Mouse (Mus musculus): ENCODE measurements at regions not wholly inside any gene's neighbourhood (a gene's known extent, or its start where the extent isn't known, plus 50 kb on each side); places are given as distances from the start of the nearest gene placed in this dataset.

GRCm38 (mm10) chr4:54282934-54283333 is 457.1 kb downstream of the Tmem38b start:
- Histone ChIP-seq H3K4me3 (ENCODE audit: low read depth, low read length) (no peak overlapping the region), H3K27me3 (replicated peaks; ENCODE audit: control insufficient read depth, insufficient read depth, low read length) (no peaks in the 10 kb centered on the region), H3K36me3 (ENCODE audit: control insufficient read depth, insufficient read depth, low read length) (no peaks in the 10 kb centered on the region), H3K9ac (ENCODE audit: low read length) (no peak overlapping the region), H3K27ac (ENCODE audit: low read depth) (no peak overlapping the region), H3K9me3 (ENCODE audit: control insufficient read depth, low read length) (no peaks in the 10 kb centered on the region), H3K4me2 (ENCODE audit: low read length) (no peak overlapping the region), H3K4me1 (replicated peaks; ENCODE audit: control insufficient read depth, insufficient read depth, low read length) (no peaks in the 10 kb centered on the region)
- DNase-seq (ENCODE audit: low spot score) (no peak), ATAC-seq (replicated peaks; ENCODE audit: low FRiP score, low TSS enrichment, low read depth) (no peak)
- 93% methylated on average over 13 of the region's 13 CpGs for WGBS

GRCm38 (mm10) chr4:54313804-54314203 is 488.0 kb downstream of the Tmem38b start:
- ATAC-seq (replicated peaks; ENCODE audit: low FRiP score, low TSS enrichment, low read depth) (no peak), DNase-seq (ENCODE audit: low spot score) (no peak)
- Histone ChIP-seq H3K27me3 (replicated peaks; ENCODE audit: control insufficient read depth, insufficient read depth, low read length) (no peaks in the 10 kb centered on the region), H3K27ac (ENCODE audit: low read depth) (no peak overlapping the region), H3K9me3 (ENCODE audit: control insufficient read depth, low read length) (no peaks in the 10 kb centered on the region), H3K9ac (ENCODE audit: low read length) (no peak overlapping the region), H3K4me3 (ENCODE audit: low read depth, low read length) (no peak overlapping the region), H3K4me2 (ENCODE audit: low read length) (no peak overlapping the region), H3K4me1 (replicated peaks; ENCODE audit: control insufficient read depth, insufficient read depth, low read length) (no peaks in the 10 kb centered on the region), H3K36me3 (ENCODE audit: control insufficient read depth, insufficient read depth, low read length) (no peaks in the 10 kb centered on the region)
- 82% methylated on average over 1 of the region's 1 CpGs for WGBS

DNA sequence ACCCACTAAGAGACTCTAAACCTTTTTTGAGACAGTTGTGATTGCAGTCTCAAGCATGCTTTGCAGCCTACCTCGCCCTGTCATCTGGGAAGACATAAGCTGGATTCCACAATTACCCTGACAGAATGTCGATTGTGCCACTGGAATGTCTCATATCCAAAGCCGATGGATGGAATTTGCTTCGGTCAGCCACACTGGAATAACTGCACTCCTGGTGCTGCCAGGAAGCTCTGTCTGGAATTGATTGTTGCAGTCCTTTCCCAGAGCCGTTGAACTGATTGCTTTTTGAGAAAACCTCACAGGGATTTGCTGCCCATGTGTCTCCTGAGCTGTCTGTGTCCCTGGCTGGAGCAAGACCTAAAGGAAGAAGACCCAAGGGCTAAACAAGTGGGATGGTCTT is 499.0 kb downstream of the Tmem38b start:
- 46% methylated on average over 5 of the region's 5 CpGs for WGBS
- no peak overlapping the region for H3K4me3 ChIP-seq (ENCODE audit: low read depth, low read length)
- no peaks in the 10 kb centered on the region for H3K9me3 ChIP-seq (ENCODE audit: control insufficient read depth, low read length)
- DNase-seq (ENCODE audit: low spot score) (no peak), ATAC-seq (replicated peaks; ENCODE audit: low FRiP score, low TSS enrichment, low read depth) (no peak)
- H3K27ac ChIP-seq (ENCODE audit: low read depth): no peak overlapping the region
- H3K27me3 ChIP-seq (replicated peaks; ENCODE audit: control insufficient read depth, insufficient read depth, low read length): no peaks in the 10 kb centered on the region
- no peak overlapping the region for H3K9ac ChIP-seq (ENCODE audit: low read length)
- H3K4me1 ChIP-seq (replicated peaks; ENCODE audit: control insufficient read depth, insufficient read depth, low read length): no peaks in the 10 kb centered on the region
- H3K4me2 ChIP-seq (ENCODE audit: low read length): no peak overlapping the region
- H3K36me3 ChIP-seq (ENCODE audit: control insufficient read depth, insufficient read depth, low read length): no peaks in the 10 kb centered on the region

- no peak for ATAC-seq (replicated peaks; ENCODE audit: low FRiP score, low TSS enrichment, low read depth)
- WGBS: 86% methylated on average over 5 of the region's 5 CpGs
- Histone ChIP-seq H3K4me1 (replicated peaks; ENCODE audit: control insufficient read depth, insufficient read depth, low read length) (peaks cover 4% of the 10 kb centered on the region; the same call in 1 of the 2 replicates), H3K36me3 (ENCODE audit: control insufficient read depth, insufficient read depth, low read length) (no peaks in the 10 kb centered on the region), H3K9me3 (ENCODE audit: control insufficient read depth, low read length) (no peaks in the 10 kb centered on the region), H3K27me3 (replicated peaks; ENCODE audit: control insufficient read depth, insufficient read depth, low read length) (no peaks in the 10 kb centered on the region), H3K4me3 (ENCODE audit: low read depth, low read length) (no peak overlapping the region), H3K4me2 (ENCODE audit: low read length) (no peak overlapping the region), H3K9ac (ENCODE audit: low read length) (no peak overlapping the region), H3K27ac (ENCODE audit: low read depth) (no peak overlapping the region)
- no peak for DNase-seq (ENCODE audit: low spot score)
Measured at GRCm38 (mm10) chr4:54328273-54328672, 502.4 kb downstream of the Tmem38b start.

GRCm38 (mm10) chr4:54328711-54329427 is 503.0 kb downstream of the Tmem38b start:
- WGBS: 76% methylated on average over 17 of the region's 17 CpGs
- Histone ChIP-seq H3K4me3 (ENCODE audit: low read depth, low read length) (no peak overlapping the region), H3K9me3 (ENCODE audit: control insufficient read depth, low read length) (no peaks in the 10 kb centered on the region), H3K4me1 (replicated peaks; ENCODE audit: control insufficient read depth, insufficient read depth, low read length) (peaks cover 4% of the 10 kb centered on the region; the same call in 1 of the 2 replicates), H3K9ac (ENCODE audit: low read length) (no peak overlapping the region), H3K27me3 (replicated peaks; ENCODE audit: control insufficient read depth, insufficient read depth, low read length) (no peaks in the 10 kb centered on the region), H3K36me3 (ENCODE audit: control insufficient read depth, insufficient read depth, low read length) (no peaks in the 10 kb centered on the region), H3K4me2 (ENCODE audit: low read length) (no peak overlapping the region), H3K27ac (ENCODE audit: low read depth) (no peak overlapping the region)
- ATAC-seq (replicated peaks; ENCODE audit: low FRiP score, low TSS enrichment, low read depth) (no peak), DNase-seq (ENCODE audit: low spot score) (no peak)

- WGBS: 81% methylated on average over 3 of the region's 3 CpGs
- DNase-seq (ENCODE audit: low spot score): no peak
- Histone ChIP-seq H3K9me3 (ENCODE audit: control insufficient read depth, low read length) (no peaks in the 10 kb centered on the region), H3K36me3 (ENCODE audit: control insufficient read depth, insufficient read depth, low read length) (no peaks in the 10 kb centered on the region), H3K27ac (ENCODE audit: low read depth) (no peak overlapping the region), H3K9ac (ENCODE audit: low read length) (no peak overlapping the region), H3K4me2 (ENCODE audit: low read length) (no peak overlapping the region), H3K4me1 (replicated peaks; ENCODE audit: control insufficient read depth, insufficient read depth, low read length) (peaks cover 4% of the 10 kb centered on the region; the same call in 1 of the 2 replicates), H3K4me3 (ENCODE audit: low read depth, low read length) (no peak overlapping the region), H3K27me3 (replicated peaks; ENCODE audit: control insufficient read depth, insufficient read depth, low read length) (no peaks in the 10 kb centered on the region)
- ATAC-seq (replicated peaks; ENCODE audit: low FRiP score, low TSS enrichment, low read depth): no peak
Measured at GRCm38 (mm10) chr4:54330686-54331085, 504.8 kb downstream of the Tmem38b start.

DNA sequence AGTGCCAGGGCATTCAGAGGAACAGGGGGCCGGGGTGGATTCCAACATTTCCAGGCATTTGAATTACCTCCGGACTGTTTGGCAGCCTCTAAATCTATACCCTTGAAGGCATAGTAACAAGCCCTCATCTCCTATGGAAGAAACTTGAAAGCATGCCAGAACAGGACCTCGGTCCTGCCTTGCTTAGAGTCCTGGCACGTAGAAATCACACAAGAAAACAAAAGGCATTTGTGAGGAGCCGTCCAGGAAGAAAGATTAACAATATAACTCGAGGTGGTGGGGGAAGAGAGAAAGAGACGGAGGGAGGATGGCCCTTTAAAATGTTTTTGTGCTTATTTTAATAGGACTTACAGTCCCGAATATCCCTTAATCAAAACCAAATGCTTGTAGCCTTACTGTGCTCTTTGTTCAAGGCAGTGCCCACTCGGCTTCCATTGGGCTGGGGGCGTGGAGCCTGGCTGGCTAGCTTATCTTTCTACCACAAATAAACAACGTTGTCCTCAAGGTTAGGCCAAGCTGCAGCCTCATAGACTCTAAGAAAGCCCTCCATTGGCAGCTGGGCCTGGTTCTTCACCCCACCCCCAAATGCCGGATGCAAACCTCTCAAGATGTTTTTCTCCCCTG is 505.9 kb downstream of the Tmem38b start:
- Histone ChIP-seq H3K9me3 (ENCODE audit: control insufficient read depth, low read length) (no peaks in the 10 kb centered on the region), H3K27ac (ENCODE audit: low read depth) (no peak overlapping the region), H3K4me3 (ENCODE audit: low read depth, low read length) (no peak overlapping the region), H3K4me1 (replicated peaks; ENCODE audit: control insufficient read depth, insufficient read depth, low read length) (peaks cover 4% of the 10 kb centered on the region; the same call in 1 of the 2 replicates), H3K27me3 (replicated peaks; ENCODE audit: control insufficient read depth, insufficient read depth, low read length) (no peaks in the 10 kb centered on the region), H3K36me3 (ENCODE audit: control insufficient read depth, insufficient read depth, low read length) (no peaks in the 10 kb centered on the region), H3K4me2 (ENCODE audit: low read length) (no peak overlapping the region), H3K9ac (ENCODE audit: low read length) (no peak overlapping the region)
- ATAC-seq (replicated peaks; ENCODE audit: low FRiP score, low TSS enrichment, low read depth) (no peak), DNase-seq (ENCODE audit: low spot score) (no peak)
- WGBS: 44% methylated on average over 12 of the region's 12 CpGs

- H3K27ac ChIP-seq (ENCODE audit: low read depth): no peak overlapping the region
- peaks cover 4% of the 10 kb centered on the region; the same call in 1 of the 2 replicates for H3K4me1 ChIP-seq (replicated peaks; ENCODE audit: control insufficient read depth, insufficient read depth, low read length)
- H3K36me3 ChIP-seq (ENCODE audit: control insufficient read depth, insufficient read depth, low read length): no peaks in the 10 kb centered on the region
- DNase-seq (ENCODE audit: low spot score) (no peak), ATAC-seq (replicated peaks; ENCODE audit: low FRiP score, low TSS enrichment, low read depth) (no peak)
- H3K4me2 ChIP-seq (ENCODE audit: low read length): no peak overlapping the region
- no peak overlapping the region for H3K9ac ChIP-seq (ENCODE audit: low read length)
- no peaks in the 10 kb centered on the region for H3K9me3 ChIP-seq (ENCODE audit: control insufficient read depth, low read length)
- WGBS: 76% methylated on average over 7 of the region's 7 CpGs
- H3K4me3 ChIP-seq (ENCODE audit: low read depth, low read length): no peak overlapping the region
- no peaks in the 10 kb centered on the region for H3K27me3 ChIP-seq (replicated peaks; ENCODE audit: control insufficient read depth, insufficient read depth, low read length)
Measured at GRCm38 (mm10) chr4:54332261-54332660, 506.4 kb downstream of the Tmem38b start.

GRCm38 (mm10) chr4:54338556-54338955 is 512.7 kb downstream of the Tmem38b start:
- DNase-seq (ENCODE audit: low spot score): no peak
- 43% methylated on average over 1 of the region's 1 CpGs for WGBS
- Histone ChIP-seq H3K4me1 (replicated peaks; ENCODE audit: control insufficient read depth, insufficient read depth, low read length) (no peaks in the 10 kb centered on the region), H3K27ac (ENCODE audit: low read depth) (no peak overlapping the region), H3K9me3 (ENCODE audit: control insufficient read depth, low read length) (no peaks in the 10 kb centered on the region), H3K27me3 (replicated peaks; ENCODE audit: control insufficient read depth, insufficient read depth, low read length) (no peaks in the 10 kb centered on the region), H3K4me2 (ENCODE audit: low read length) (no peak overlapping the region), H3K36me3 (ENCODE audit: control insufficient read depth, insufficient read depth, low read length) (no peaks in the 10 kb centered on the region), H3K9ac (ENCODE audit: low read length) (no peak overlapping the region), H3K4me3 (ENCODE audit: low read depth, low read length) (no peak overlapping the region)
- ATAC-seq (replicated peaks; ENCODE audit: low FRiP score, low TSS enrichment, low read depth): no peak
